Mouse (Mus musculus) heart, postnatal 0 days (tissue): ENCODE data around the gene Eva1b.

ENCODE experiments used
- CTCF ChIP-seq: IDR thresholded peaks from 2 replicates; pipeline ENCODE4 v1.5.1; 2016; ENCODE audit warnings: antibody characterized with exemption, control low read depth, low read depth
- EP300 ChIP-seq: IDR thresholded peaks from 2 replicates; pipeline ENCODE4 v1.6.1; 2016; ENCODE audit warnings: antibody characterized with exemption, low read depth

- TF ChIP-seq CTCF (no peak), EP300 (no peak)
Observed at GRCm38 (mm10) chr4:126155869-126156268, 8.3 kb downstream of the Eva1b start.
